In genomic region chr2:37748442-37749066, GRCm38 (mm10) we compare ENCODE assay signal across 8 mouse cellular contexts. TPM values are rescaled to one million over a fixed set of nuclear protein-coding genes. Genes with fewer than 3 reads are reported as not detected.
DNase-seq lines count a peak whose midpoint lies in the region; ATAC-seq and TF ChIP-seq lines count a peak whose summit lies in the region.

No protein-coding gene starts in this region.

- peak overlapping the region; percentile 69 for H3K27ac ChIP-seq in left cerebral cortex, adult 2 months

- ATAC-seq in megakaryocyte, adult 5-6 weeks (ENCODE audit: poor library complexity, severe bottlenecking): no peak

- intact Hi-C loops in left cerebral cortex, adult 2 months (cut with DNase I): no loop called here
- intact Hi-C loops in left cerebral cortex, postnatal 36 days (cut with DNase I): no loop called here

- DNase-seq in left cerebral cortex, adult 2 months (ENCODE audit: extremely low spot score in 1 of 2, low spot score in 2 of 2): no peak
- no peak for DNase-seq in left cerebral cortex, postnatal 36 days (ENCODE audit: low spot score in 2 of 2)
- DNase-seq in cerebellum, adult 9-11 months: peak; percentile 70
- peak; percentile 48 to 78 for DNase-seq in gastrocnemius, postnatal 4 days (ENCODE audit: low spot score in 2 of 2)
- DNase-seq in kidney, postnatal 14 days: peak; percentile 50
- DNase-seq in retina, postnatal 1 day: no peak
- DNase-seq in frontal cortex, adult 2 months (ENCODE audit: extremely low spot score in 1 of 2, low spot score in 1 of 2): no peak

- no peak overlapping the region for H3K4me3 ChIP-seq in left cerebral cortex, adult 2 months

- no peak for TF ChIP-seq CTCF in left cerebral cortex, adult 2 months (IDR thresholded peaks at IDR 0.05)

RNA-seq across cellular contexts. Expression of gene Crb2, which starts 27.5 kb away (rescaled TPM):
- total RNA-seq in left cerebral cortex, adult 2 months (2021): 1 to 10 TPM; 2.9 to 4.4 TPM
- 1 to 10 TPM; 3.4 to 3.5 TPM for total RNA-seq in left cerebral cortex, postnatal 36 days (2021)
- total RNA-seq in gastrocnemius, postnatal 4 days (2021): under 1 TPM; 0.37 to 0.70 TPM
- total RNA-seq in megakaryocyte, adult 5-6 weeks (2015): not detected in 2 replicates
- not detected in 2 replicates for total RNA-seq in megakaryocyte, adult 5-6 weeks (2017)
- polyA plus RNA-seq in frontal cortex, adult 2 months (2012; rRNA removed): 1.7 and 2.0 TPM in 2 replicates

RNA-seq across cellular contexts. Expression of gene Strbp, which starts 44.9 kb away (rescaled TPM):
- 100 to 1,000 TPM; 292 to 322 TPM for total RNA-seq in left cerebral cortex, adult 2 months (2021)
- total RNA-seq in left cerebral cortex, postnatal 36 days (2021): 100 to 1,000 TPM; 282 to 292 TPM
- 10 to 100 TPM; 21.3 to 29.9 TPM for total RNA-seq in gastrocnemius, postnatal 4 days (2021)
- 13.5 and 19.3 TPM in 2 replicates for total RNA-seq in megakaryocyte, adult 5-6 weeks (2015)
- total RNA-seq in megakaryocyte, adult 5-6 weeks (2017): 15.8 and 22.2 TPM in 2 replicates
- 75.6 and 75.7 TPM in 2 replicates for polyA plus RNA-seq in frontal cortex, adult 2 months (2012; rRNA removed)

Comparison
In these comparisons a context has a peak if more than half of its experiments do, and no peak if none do; other contexts are left out.
1. DNase-seq: peak in cerebellum, adult 9-11 months (single experiment), gastrocnemius, postnatal 4 days (2 of 2) and kidney, postnatal 14 days (single experiment); none in left cerebral cortex, adult 2 months (0 of 2), left cerebral cortex, postnatal 36 days (0 of 2), retina, postnatal 1 day (single experiment) and frontal cortex, adult 2 months (0 of 2).
2. RNA of gene Strbp, which starts 44.9 kb away (total RNA-seq): 292 to 322 TPM in left cerebral cortex, adult 2 months and 282 to 292 TPM in left cerebral cortex, postnatal 36 days; 21.3 to 29.9 TPM in gastrocnemius, postnatal 4 days and 13.5 to 22.2 TPM in megakaryocyte, adult 5-6 weeks; every median in the first group is over 4 times any median in the second.